Mouse (Mus musculus) forebrain, embryonic 16.5 days (tissue): Measurements from ENCODE around the gene Pafah2. TPM values are rescaled to one million over a fixed set of nuclear protein-coding genes. Genes with fewer than 3 reads are reported as not detected.

Experiments
- ATAC-seq: fragments of 200-750 bp; cut with Nextera tagmentation; 2 replicates; pipeline ENCODE4 v1.8.0; 2017; ENCODE audit warnings: mild to moderate bottlenecking, moderate library complexity
- H3K27ac ChIP-seq: fragments of 300-500 bp; sonication (generic); 2 replicates; pipeline ENCODE4 v1.5.1; 2014; ENCODE audit warnings: low read length, control low read depth
- H3K27me3 ChIP-seq: fragments of 300-500 bp; sonication (generic); replicated peaks from 2 replicates; pipeline ENCODE4 v1.6.1; 2014; ENCODE audit warnings: low read length; ENCODE audit not compliant: control insufficient read depth, insufficient read depth
- H3K36me3 ChIP-seq: fragments of 300-500 bp; sonication (generic); 2 replicates; pipeline ENCODE4 v1.6.1; 2014; ENCODE audit not compliant: control insufficient read depth, insufficient read depth
- H3K4me1 ChIP-seq: fragments of 300-500 bp; sonication (generic); replicated peaks from 2 replicates; pipeline ENCODE4 v1.6.1; 2014; ENCODE audit warnings: low read length; ENCODE audit not compliant: control insufficient read depth, insufficient read depth
- H3K4me2 ChIP-seq: fragments of 300-500 bp; sonication (generic); 2 replicates; pipeline ENCODE4 v1.6.1; 2014; ENCODE audit warnings: mild to moderate bottlenecking, low read length, control low read depth
- H3K4me3 ChIP-seq: fragments of 300-500 bp; sonication (generic); replicated peaks from 2 replicates; pipeline ENCODE4 v1.5.1; 2014; ENCODE audit warnings: mild to moderate bottlenecking, low read length, control low read depth
- H3K9ac ChIP-seq: fragments of 300-500 bp; sonication (generic); replicated peaks from 2 replicates; pipeline ENCODE4 v1.6.1; 2014; ENCODE audit warnings: low read depth, low read length, control low read depth
- H3K9me3 ChIP-seq: fragments of 300-500 bp; sonication (generic); 2 replicates; pipeline ENCODE4 v1.6.1; 2016; ENCODE audit warnings: low read length; ENCODE audit not compliant: control insufficient read depth
- WGBS: fragments of 180-500 bp; shearing (Covaris S2); extraction: QIAGEN DNeasy Blood & Tissue Kit; methylation state at CpG from one replicate; pipeline ENCODE4 v1.1.7; 2014; 5-methylcytosine and 5-hydroxymethylcytosine counted together
- polyA plus RNA-seq: library from polyadenylated mRNA; unstranded; fragments of >200 nt; fragmentation: Nextera tagmentation; extraction: Ambion mirVana; gene quantifications from 2 replicates; pipeline ENCODE4 v1.2.1, GENCODE M21; 2015

The Pafah2 gene
- polyA plus RNA-seq, 1 experiment from 2014 or later: 9.3 TPM

DNA sequence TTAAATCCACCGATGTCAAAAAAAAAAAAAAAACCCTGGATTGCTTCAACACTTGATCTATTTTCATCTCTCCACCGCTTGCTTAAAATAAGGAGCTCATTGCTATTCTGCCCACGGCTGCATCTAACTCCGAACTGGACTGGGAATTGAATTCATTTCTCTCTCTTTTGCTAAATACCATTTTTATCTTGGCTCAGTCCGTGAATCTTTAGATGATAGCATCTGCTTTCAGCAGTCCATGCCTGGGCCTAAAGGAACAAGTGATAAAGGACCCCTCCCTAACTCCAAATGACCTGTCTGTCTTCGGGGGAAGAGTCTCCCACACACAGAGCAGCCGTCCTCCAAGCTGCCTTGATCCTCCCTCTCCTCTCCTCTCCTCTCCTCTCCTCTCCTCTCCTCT is 48.8 kb downstream of the Pafah2 start:
- WGBS: 44% methylated on average over 7 of the region's 7 CpGs
- Histone ChIP-seq H3K4me3 (no peak overlapping the region), H3K4me2 (no peak overlapping the region), H3K9me3 (no peaks in the 10 kb centered on the region), H3K9ac (no peak overlapping the region), H3K4me1 (peaks cover 25% of the 10 kb centered on the region), H3K27me3 (no peaks in the 10 kb centered on the region), H3K36me3 (no peaks in the 10 kb centered on the region), H3K27ac (peak overlapping the region; percentile 64)
- no peak; the same call in 1 of the 2 replicates for ATAC-seq

DNA sequence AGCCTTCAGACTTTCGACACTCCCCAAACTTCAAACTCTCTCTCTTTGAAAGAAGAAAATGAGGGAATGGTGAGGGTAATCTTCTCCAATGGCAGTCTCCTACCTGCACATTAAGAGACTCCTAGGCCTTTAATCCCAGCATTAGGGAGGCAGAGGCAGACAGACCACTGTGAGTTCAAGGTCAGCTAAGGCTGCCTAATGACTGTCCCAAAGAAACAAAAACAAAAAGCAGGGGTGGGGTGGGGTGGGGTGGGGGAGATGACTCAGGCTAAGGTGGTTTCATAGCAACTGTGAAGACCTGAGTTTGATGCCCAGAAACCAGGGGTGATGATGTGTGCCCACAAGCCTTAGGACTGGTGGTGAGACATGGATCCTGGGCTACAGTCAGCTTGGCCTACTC is 49.4 kb downstream of the Pafah2 start:
- peak overlapping the region; percentile 12 for H3K27ac ChIP-seq
- no peak overlapping the region for H3K4me2 ChIP-seq
- no peak overlapping the region for H3K9ac ChIP-seq
- H3K4me1 ChIP-seq: peaks cover 30% of the 10 kb centered on the region
- no peak overlapping the region for H3K4me3 ChIP-seq
- H3K9me3 ChIP-seq: no peaks in the 10 kb centered on the region
- 43% methylated on average over 1 of the region's 1 CpGs for WGBS
- no peak for ATAC-seq
- H3K27me3 ChIP-seq: no peaks in the 10 kb centered on the region
- no peaks in the 10 kb centered on the region for H3K36me3 ChIP-seq

DNA sequence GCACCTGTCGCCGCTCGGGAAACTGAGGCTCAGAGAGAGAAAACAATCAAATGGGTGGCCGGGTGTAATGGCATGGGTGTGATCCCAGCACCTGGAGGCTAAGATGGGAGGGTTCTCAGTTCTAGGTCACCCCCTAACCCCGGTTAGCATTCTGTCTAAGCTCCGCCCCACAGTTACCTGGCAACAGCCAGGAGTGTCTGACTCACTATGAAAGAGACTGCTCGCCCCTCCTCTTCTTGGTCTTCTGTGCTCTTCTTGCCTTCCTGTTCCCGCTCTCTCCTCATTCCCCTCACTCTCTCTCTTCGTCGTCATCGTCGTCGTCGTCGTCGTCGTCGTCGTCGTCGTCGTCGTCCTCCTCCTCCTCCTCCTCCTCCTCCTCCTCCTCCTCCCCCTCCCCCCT is 51.8 kb downstream of the Pafah2 start:
- Histone ChIP-seq H3K4me1 (peaks cover 42% of the 10 kb centered on the region), H3K27ac (no peak overlapping the region), H3K9me3 (no peaks in the 10 kb centered on the region), H3K4me3 (no peak overlapping the region), H3K36me3 (no peaks in the 10 kb centered on the region), H3K9ac (no peak overlapping the region), H3K4me2 (no peak overlapping the region), H3K27me3 (no peaks in the 10 kb centered on the region)
- ATAC-seq: no peak
- WGBS: 60% methylated on average over 23 of the region's 23 CpGs

DNA sequence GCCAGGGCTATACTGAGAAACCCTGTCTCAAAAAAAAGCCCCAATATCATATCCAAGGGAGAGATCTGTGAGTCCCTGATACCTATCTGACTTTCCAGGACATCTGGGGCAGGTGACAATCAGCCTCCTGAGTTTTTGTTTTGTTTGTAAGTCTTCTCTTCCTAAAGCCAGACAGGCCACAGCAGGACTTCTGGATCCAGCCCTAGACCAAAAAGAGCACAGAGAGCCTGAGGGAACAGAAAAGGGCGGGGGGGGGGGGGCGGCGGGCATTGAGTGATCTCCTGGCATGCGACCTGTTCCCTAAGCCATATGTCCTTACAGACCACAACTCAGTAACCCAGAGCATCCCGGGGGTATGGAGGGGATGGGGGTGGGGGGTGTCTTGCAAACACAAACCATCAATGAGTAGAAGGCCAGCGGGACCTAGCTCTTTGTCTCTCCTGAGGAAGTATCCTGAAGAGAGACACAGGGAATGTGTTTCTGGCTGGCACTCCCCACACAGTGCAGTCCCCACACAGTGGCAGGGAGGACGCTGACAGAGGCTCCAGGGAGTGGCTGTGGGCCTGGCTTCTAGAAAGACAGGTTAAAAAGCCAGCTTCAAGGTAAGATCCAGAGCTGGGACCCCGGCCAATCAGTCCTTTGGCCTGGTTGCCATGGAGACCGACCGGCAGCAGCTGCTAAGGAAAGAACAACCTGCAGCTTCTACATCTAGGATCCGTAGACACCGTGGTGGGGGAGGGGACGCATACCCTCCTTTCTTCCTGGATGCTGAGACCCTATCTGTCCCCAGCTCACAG is 53.7 kb downstream of the Pafah2 start:
- peaks cover 43% of the 10 kb centered on the region for H3K4me1 ChIP-seq
- no peak overlapping the region for H3K4me3 ChIP-seq
- no peaks in the 10 kb centered on the region for H3K36me3 ChIP-seq
- no peaks in the 10 kb centered on the region for H3K9me3 ChIP-seq
- peak overlapping the region; percentile 23 for H3K9ac ChIP-seq
- ATAC-seq: peak; percentile 62
- peak overlapping the region; percentile 28 for H3K4me2 ChIP-seq
- no peaks in the 10 kb centered on the region for H3K27me3 ChIP-seq
- WGBS: 10% methylated on average over 13 of the region's 13 CpGs
- peak overlapping the region; percentile 82 for H3K27ac ChIP-seq

DNA sequence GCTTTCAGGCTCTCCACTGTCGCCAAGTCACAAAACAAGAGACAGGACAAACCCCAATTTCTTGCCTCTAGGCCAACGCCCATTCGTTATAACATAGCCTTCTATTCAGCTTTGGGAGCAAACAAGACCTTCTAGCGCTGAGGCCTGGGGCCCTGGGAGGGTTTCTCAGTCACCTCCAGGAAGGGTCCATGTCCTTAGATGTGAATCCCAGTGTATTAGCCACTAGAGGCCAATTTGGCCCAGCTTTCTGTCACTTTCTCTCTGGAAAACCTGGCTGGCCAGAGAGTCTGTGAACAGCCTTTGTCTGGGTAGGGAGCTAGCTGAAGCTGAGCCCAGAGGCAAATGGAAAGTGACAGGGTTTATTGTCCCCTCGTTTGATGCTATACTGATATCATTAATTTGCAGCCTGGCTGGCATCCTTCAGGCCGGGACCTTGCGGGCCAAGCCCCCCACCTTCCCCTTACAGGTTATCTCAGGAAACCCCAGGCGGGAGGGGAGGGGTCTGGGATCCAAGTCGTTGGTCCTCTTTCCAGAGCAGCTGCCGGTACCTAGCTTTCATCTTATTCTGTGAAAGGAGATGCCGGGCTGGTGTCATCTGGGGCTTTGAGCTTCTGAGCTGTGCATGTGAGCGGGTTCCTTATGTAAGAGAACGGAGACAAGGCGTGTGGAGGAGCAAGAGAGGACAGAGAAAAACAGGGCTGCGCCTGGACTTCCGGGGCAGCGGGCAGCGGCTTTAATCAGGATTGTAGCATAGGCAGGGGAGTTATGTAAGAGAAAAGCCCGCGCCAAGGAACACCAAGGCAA is 54.5 kb downstream of the Pafah2 start:
- no peaks in the 10 kb centered on the region for H3K36me3 ChIP-seq
- peak overlapping the region; percentile 28 for H3K4me2 ChIP-seq
- no peak overlapping the region for H3K4me3 ChIP-seq
- WGBS: 7% methylated on average over 20 of the region's 20 CpGs
- no peaks in the 10 kb centered on the region for H3K27me3 ChIP-seq
- peaks cover 38% of the 10 kb centered on the region for H3K4me1 ChIP-seq
- peak overlapping the region; percentile 82 for H3K27ac ChIP-seq
- peak; percentile 57 for ATAC-seq
- H3K9me3 ChIP-seq: no peaks in the 10 kb centered on the region
- peak overlapping the region; percentile 23 for H3K9ac ChIP-seq

DNA sequence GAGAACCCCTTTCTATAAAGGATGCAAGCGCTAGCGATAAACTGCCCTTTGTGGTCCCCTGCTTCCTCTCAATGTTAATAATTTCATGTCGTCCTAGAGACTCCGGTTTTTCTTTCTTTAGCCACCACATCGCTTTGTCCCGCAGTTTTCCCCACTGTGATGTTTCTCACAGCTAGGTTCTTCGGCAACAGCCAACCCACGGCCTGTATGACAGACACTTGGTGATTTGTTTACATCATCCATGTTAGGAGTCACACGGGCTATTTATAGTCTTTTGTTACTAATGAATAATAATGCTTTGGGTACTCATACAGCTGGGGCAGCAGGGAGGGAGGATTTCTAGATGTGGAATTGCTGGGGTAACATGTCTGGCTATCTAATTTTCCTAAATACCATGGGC is 55.4 kb downstream of the Pafah2 start:
- ATAC-seq: no peak
- Histone ChIP-seq H3K4me2 (no peak overlapping the region), H3K4me1 (peaks cover 29% of the 10 kb centered on the region), H3K9ac (no peak overlapping the region; the same call in 1 of the 2 replicates), H3K4me3 (no peak overlapping the region), H3K9me3 (no peaks in the 10 kb centered on the region), H3K27me3 (no peaks in the 10 kb centered on the region), H3K36me3 (no peaks in the 10 kb centered on the region), H3K27ac (no peak overlapping the region)
- WGBS: 40% methylated on average over 9 of the region's 9 CpGs

DNA sequence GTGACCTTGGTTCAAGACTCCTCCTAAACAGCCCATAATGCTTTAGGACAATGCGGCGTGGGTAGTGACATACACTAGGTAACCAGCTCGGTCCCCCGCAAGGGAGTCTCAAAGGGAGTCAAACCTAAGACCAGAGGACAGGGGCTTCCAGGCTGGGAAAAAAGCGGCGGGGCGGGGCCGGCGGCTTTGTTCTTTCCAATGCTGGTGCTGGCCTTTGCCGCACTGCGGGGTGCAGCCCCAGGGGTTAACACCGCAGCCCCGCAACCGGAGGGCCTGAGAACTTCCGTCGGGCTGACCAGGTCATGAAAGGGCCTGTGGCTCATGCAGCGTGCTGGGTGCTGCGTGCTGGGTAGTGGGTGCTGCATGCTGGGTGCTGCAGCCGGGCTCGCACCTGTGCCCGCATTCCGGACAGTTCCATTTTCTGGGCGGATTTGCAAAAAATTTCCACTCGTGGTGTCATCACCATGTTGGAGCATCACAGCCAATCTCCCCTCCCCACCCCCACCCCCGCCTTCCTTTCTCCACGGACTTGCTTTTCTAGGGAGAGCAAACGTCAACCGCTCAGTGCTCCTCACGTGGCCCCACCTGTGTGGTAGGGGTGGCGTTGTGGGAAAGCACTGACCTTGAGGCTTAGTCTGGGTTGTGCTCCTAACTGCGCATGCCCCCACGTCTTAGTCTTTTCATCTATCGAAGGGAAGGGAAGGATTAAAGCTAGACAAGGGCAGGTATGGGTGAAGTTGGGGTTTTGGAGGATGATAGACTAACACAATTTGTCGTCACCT is 57.7 kb downstream of the Pafah2 start:
- 0 out of 2 replicates have a peak overlapping the region, but pooled peaks have one; percentile 6 for H3K9ac ChIP-seq
- H3K4me3 ChIP-seq: no peak overlapping the region
- no peak for ATAC-seq
- no peaks in the 10 kb centered on the region for H3K27me3 ChIP-seq
- H3K27ac ChIP-seq: no peak overlapping the region
- H3K36me3 ChIP-seq: no peaks in the 10 kb centered on the region
- H3K4me1 ChIP-seq: peaks cover 25% of the 10 kb centered on the region
- H3K9me3 ChIP-seq: no peaks in the 10 kb centered on the region
- H3K4me2 ChIP-seq: 0 out of 2 replicates have a peak overlapping the region, but pooled peaks have one; percentile 7
- 24% methylated on average over 34 of the region's 34 CpGs for WGBS

DNA sequence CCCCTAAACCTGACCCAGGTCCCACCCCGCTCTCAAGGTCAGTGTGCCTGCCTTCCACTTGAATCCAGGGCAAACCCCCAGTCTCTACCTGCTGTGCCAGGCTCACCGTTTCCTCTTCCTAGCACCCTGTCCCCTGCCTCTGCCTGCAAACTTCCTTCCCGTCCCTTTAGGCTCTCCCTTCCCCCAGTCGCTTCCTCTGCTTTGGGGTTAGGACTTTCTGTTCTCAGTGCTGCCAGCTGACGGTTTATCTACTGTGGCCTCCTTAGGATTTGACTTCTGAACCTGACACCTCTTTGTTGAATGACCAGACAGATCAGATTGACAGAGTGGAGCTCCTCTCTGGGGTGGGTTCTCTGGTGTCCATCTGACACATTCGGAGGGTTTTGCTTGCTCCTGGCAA is 59.2 kb downstream of the Pafah2 start:
- Histone ChIP-seq H3K4me3 (no peak overlapping the region), H3K9ac (no peak overlapping the region), H3K4me2 (no peak overlapping the region), H3K9me3 (no peaks in the 10 kb centered on the region), H3K4me1 (peaks cover 17% of the 10 kb centered on the region), H3K36me3 (no peaks in the 10 kb centered on the region), H3K27ac (no peak overlapping the region), H3K27me3 (no peaks in the 10 kb centered on the region)
- no peak for ATAC-seq
- 60% methylated on average over 6 of the region's 6 CpGs for WGBS
